Mouse (Mus musculus): ENCODE data around the gene Ngrn. TPM values are rescaled to one million over a fixed set of nuclear protein-coding genes. Genes with fewer than 3 reads are reported as not detected.
A peak's percentile ranks its signal among the peaks of the same experiment; 100 is the strongest.

Gene Ngrn
- polyA plus RNA-seq, 1 experiment: 4.1 TPM

DNA sequence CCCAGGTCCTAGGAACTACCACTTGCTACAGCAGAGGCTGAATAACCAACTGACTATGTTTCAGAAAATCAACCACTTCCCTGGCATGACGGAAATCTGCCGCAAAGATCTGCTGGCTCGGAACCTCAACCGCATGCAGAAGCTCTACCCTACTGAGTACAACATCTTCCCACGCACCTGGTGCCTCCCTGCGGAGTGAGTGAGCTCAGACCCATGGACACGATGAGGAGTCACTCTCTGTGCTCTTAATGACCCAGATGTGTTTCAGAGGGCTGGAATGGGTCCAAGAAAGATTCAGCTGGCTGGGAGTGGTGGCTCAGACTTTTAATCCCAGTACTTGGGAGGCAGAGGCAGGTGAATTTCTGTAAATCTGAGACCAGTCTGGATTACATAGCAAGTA is 8.6 kb upstream of the Ngrn start:
- Histone ChIP-seq H3K27me3 (ENCODE audit: control insufficient read depth) (peaks cover 6% of the 10 kb centered on the region), H3K36me3 (ENCODE audit: control insufficient read depth) (no peaks in the 10 kb centered on the region), H3K4me3 (replicated peaks) (no peak overlapping the region), H3K4me1 (ENCODE audit: control insufficient read depth) (peaks cover 24% of the 10 kb centered on the region), H3K9me3 (ENCODE audit: control insufficient read depth, low read length) (no peaks in the 10 kb centered on the region)
- TF ChIP-seq TAL1 (IDR thresholded peaks at IDR 0.05; ENCODE audit: low read length): no peak
- no peak for TF ChIP-seq GATA1 (IDR thresholded peaks at IDR 0.05; ENCODE audit: low read length)

DNA sequence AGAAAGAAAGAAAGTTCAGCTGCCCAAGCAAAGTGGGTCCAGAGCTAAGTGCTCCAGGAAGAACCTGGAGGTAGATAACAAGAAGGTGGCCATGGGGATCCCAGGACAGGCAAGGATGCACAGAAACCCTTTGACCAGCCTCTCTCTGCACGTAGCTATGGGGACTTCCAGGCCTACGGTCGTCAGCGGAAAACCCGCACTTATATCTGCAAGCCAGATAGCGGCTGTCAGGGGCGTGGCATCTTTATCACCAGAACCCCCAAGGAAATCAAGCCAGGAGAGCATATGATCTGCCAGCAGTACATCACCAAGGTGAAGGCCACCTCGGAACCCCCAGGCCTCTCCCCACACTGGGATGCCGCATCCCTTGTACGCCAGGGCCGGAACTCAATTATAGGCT is 8.1 kb upstream of the Ngrn start:
- no peaks in the 10 kb centered on the region for H3K36me3 ChIP-seq (ENCODE audit: control insufficient read depth)

DNA sequence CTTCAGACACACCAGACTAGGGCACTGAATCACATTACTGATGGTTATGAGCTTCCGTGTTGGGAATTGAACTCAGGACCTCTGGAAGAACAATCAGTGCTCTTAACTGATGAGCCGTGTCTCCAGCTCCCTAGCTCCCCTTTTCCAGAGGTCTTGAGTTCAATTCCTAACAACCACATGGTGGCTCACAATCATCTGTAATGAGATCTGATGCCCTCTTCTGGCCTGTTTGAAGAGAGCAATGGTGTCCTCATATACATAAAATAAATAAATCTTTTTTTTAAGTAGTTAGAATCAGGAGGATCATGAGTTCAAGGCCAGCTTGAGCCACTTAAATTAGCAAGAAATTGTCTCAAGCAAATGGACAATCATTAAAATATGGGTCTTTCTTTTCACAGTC is 5.0 kb upstream of the Ngrn start:
- Histone ChIP-seq H3K4me3 (replicated peaks) (no peak overlapping the region), H3K9me3 (ENCODE audit: control insufficient read depth, low read length) (no peaks in the 10 kb centered on the region), H3K36me3 (ENCODE audit: control insufficient read depth) (no peaks in the 10 kb centered on the region), H3K4me1 (ENCODE audit: control insufficient read depth) (peaks cover 47% of the 10 kb centered on the region), H3K27me3 (ENCODE audit: control insufficient read depth) (peaks cover 10% of the 10 kb centered on the region)
- TF ChIP-seq GATA1 (IDR thresholded peaks at IDR 0.05; ENCODE audit: low read length) (no peak), TAL1 (IDR thresholded peaks at IDR 0.05; ENCODE audit: low read length) (no peak)

More for the DNA sequence above, 8.1 kb upstream of the Ngrn start:
- Histone ChIP-seq H3K27me3 (ENCODE audit: control insufficient read depth) (peaks cover 4% of the 10 kb centered on the region), H3K9me3 (ENCODE audit: control insufficient read depth, low read length) (no peaks in the 10 kb centered on the region), H3K4me3 (replicated peaks) (no peak overlapping the region), H3K4me1 (ENCODE audit: control insufficient read depth) (peaks cover 27% of the 10 kb centered on the region)
- TF ChIP-seq GATA1 (IDR thresholded peaks at IDR 0.05; ENCODE audit: low read length) (no peak), TAL1 (IDR thresholded peaks at IDR 0.05; ENCODE audit: low read length) (no peak)

DNA sequence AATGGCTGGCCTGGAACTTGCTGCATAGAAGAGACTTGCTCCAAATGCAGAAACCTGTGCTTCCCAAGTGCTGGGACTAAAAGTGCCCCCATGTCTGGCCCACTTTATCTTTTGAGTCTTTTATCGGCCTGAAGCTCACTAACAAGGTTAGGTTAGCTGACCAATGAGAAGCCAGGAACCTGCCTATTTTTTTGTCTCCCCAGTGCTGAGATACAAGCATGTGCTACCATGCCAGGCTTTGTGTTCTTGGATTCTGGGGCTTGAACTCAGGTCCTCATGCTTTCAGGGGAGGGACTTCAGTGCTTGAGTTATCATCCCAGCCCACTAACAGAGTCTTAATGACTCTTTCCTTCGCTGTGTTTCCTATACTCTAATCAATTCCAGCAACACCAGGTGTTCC is 3.3 kb upstream of the Ngrn start:
- Histone ChIP-seq H3K9me3 (ENCODE audit: control insufficient read depth, low read length) (no peaks in the 10 kb centered on the region; the same call in 1 of the 2 replicates), H3K27me3 (ENCODE audit: control insufficient read depth) (peaks cover 10% of the 10 kb centered on the region), H3K36me3 (ENCODE audit: control insufficient read depth) (peaks cover 3% of the 10 kb centered on the region), H3K4me1 (ENCODE audit: control insufficient read depth) (peaks cover 51% of the 10 kb centered on the region), H3K4me3 (replicated peaks) (no peak overlapping the region)
- TF ChIP-seq GATA1 (IDR thresholded peaks at IDR 0.05; ENCODE audit: low read length) (no peak), TAL1 (IDR thresholded peaks at IDR 0.05; ENCODE audit: low read length) (no peak)

DNA sequence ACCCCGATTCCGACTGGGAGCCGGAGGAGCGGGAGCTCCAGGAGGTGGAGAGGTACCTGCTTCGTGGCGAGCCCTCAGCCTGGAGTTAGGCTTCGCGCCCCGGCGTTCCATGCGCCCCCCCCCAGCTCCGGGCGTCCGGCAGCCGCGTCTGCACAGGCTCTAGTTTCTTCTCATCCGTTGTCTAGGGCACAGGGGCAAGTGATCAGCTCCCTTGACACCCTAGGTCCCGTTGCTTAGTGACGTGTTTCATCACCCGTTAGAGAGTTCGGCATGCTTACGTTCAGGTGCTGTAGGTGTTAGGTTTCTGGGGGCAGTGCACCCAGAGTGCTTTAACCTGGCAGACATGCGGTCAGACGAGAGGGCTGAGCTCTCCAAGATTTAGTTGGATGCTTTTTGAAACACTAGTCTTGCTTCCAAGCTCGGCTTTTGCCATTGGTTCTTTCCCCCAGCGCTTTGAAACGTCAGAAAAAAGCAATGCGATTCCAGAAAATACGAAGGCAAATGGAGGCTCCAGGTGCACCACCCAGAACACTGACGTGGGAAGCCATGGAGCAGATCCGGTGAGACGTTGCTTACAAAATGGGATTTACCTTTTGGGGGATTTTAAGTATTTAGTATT is 466 bp downstream of the Ngrn start:
- TF ChIP-seq TAL1 (IDR thresholded peaks at IDR 0.05; ENCODE audit: low read length): no peak
- TF ChIP-seq GATA1 (IDR thresholded peaks at IDR 0.05; ENCODE audit: low read length): no peak
- Histone ChIP-seq H3K36me3 (ENCODE audit: control insufficient read depth) (peaks cover 29% of the 10 kb centered on the region), H3K9me3 (ENCODE audit: control insufficient read depth, low read length) (no peaks in the 10 kb centered on the region; the same call in 1 of the 2 replicates), H3K27me3 (ENCODE audit: control insufficient read depth) (peaks cover 6% of the 10 kb centered on the region; the same call in 1 of the 2 replicates), H3K4me3 (replicated peaks) (peak overlapping the region; percentile 94), H3K4me1 (ENCODE audit: control insufficient read depth) (peaks cover 48% of the 10 kb centered on the region)

DNA sequence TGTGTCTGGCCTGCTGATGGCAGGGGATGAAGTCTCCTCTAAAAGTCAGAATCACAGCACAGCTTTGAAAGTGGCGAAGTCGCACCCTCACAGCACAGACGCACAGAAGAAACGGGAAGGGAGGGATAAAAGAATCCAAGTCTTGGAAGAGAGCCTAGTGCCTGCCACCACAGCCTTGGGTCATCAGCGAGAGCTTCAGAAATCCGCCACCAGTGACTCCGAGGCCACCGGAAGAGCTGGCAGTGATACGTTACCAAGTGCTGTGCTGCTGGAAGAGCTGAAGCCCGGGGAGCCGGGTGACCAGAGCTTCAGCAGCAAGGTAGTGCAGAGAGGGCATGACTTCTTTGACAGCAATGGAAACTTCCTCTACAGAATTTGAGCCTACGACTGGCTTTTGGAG is 3.6 kb downstream of the Ngrn start:
- Histone ChIP-seq H3K9me3 (ENCODE audit: control insufficient read depth, low read length) (no peaks in the 10 kb centered on the region; the same call in 1 of the 2 replicates), H3K4me1 (ENCODE audit: control insufficient read depth) (peaks cover 50% of the 10 kb centered on the region), H3K36me3 (ENCODE audit: control insufficient read depth) (peaks cover 43% of the 10 kb centered on the region), H3K4me3 (replicated peaks) (no peak overlapping the region), H3K27me3 (ENCODE audit: control insufficient read depth) (0 out of 2 replicates have a peak, but pooled peaks cover 4% of the 10 kb centered on the region)
- TF ChIP-seq GATA1 (IDR thresholded peaks at IDR 0.05; ENCODE audit: low read length): no peak
- no peak for TF ChIP-seq TAL1 (IDR thresholded peaks at IDR 0.05; ENCODE audit: low read length)

DNA sequence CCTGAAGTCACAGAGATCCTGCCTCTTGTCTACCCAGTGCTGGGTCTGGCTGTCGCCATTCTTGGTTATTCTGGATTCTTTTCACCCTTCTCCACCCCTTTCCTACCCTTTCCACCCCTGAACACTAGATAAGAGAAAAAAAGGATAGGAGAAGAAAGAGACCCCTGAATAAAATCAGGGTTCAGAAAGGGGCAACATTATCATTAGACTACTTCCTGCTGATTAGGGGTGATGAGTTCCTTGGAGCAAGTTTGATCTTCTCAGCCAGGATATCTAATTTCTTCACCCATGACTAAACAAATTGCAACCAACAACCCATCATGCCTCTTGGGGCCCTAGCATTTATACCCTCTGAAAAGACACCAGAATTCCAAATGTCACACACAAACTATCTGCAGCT is 6.7 kb downstream of the Ngrn start:
- TF ChIP-seq GATA1 (IDR thresholded peaks at IDR 0.05; ENCODE audit: low read length) (no peak), TAL1 (IDR thresholded peaks at IDR 0.05; ENCODE audit: low read length) (no peak)
- Histone ChIP-seq H3K4me1 (ENCODE audit: control insufficient read depth) (peaks cover 47% of the 10 kb centered on the region), H3K9me3 (ENCODE audit: control insufficient read depth, low read length) (no peaks in the 10 kb centered on the region), H3K27me3 (ENCODE audit: control insufficient read depth) (no peaks in the 10 kb centered on the region), H3K4me3 (replicated peaks) (no peak overlapping the region), H3K36me3 (ENCODE audit: control insufficient read depth) (peaks cover 49% of the 10 kb centered on the region)

DNA sequence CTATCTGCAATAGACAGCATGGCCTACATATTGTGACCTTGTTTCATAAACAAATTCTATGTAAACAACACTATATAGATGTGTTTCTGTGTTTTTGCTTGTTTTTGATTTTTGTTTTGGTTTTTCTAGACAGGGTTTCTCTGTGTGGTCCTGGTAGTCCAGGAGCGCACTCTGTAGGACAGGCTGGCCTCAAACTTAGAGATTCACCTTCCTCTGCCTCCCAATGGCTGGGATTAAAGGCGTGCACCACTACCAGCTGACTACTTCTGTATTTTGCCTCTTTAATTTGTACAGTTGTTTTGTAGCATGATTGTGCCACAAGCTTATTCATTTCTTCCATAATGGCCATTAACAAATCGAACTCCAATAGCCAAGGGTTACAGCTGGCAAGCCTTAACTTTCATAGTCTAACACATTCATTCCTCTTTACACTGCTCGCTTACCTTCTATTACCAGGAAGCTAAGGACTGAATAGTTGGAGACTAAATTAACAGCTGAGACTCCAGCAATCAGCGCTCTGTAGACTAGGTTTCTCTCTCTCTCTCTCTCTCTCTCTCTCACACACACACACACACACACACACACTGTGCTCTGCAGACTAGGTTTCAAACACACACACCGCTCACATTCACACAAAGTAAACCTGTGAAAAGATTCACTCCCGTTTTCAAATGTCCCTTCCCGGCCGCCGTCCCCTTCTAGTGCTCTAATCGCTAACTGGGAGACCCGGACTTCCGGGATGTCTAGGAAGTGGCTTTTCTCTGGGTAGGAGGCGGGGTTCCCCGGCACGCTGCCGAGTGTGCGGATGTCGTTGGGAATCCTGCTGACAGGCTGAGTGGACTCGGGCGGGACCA is 8.1 kb downstream of the Ngrn start, which contains the start of gene Vps33b:
Gene Vps33b, plus strand, starts transcription at position 753 of the 854 bp plus-strand sequence.
- peaks cover 60% of the 10 kb centered on the region for H3K36me3 ChIP-seq (ENCODE audit: control insufficient read depth)
- H3K27me3 ChIP-seq (ENCODE audit: control insufficient read depth): no peaks in the 10 kb centered on the region

DNA sequence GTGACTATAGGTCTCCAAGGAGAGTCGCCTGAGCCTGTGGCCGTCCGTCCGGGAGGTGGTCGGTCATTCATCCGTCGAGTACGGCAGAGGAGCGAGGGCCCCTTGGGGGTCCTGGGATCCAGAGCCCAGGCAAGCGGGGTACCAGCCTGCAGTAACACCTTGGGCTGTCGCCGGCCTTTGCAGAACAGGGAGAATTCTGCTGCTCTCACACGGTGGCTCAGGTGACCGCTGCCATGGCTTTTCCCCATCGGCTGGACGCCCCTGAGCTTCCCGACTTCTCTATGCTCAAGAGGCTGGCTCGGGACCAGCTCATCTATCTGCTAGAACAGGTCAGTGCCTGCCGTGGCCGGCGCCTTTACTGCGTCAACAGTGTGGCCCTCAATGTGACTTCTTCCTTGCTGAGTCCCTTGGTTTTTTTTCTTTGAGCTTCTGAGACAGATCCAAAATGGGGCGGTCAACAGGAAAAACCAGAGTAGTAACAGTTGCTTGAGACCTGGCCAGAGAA is 8.8 kb downstream of the Ngrn start:
- H3K4me1 ChIP-seq (ENCODE audit: control insufficient read depth): peaks cover 40% of the 10 kb centered on the region
- peaks cover 60% of the 10 kb centered on the region for H3K36me3 ChIP-seq (ENCODE audit: control insufficient read depth)
- H3K4me3 ChIP-seq (replicated peaks): peak overlapping the region; percentile 82
- H3K9me3 ChIP-seq (ENCODE audit: control insufficient read depth, low read length): no peaks in the 10 kb centered on the region; the same call in 1 of the 2 replicates
- H3K27me3 ChIP-seq (ENCODE audit: control insufficient read depth): no peaks in the 10 kb centered on the region
- TF ChIP-seq TAL1 (IDR thresholded peaks at IDR 0.05; ENCODE audit: low read length) (no peak), GATA1 (IDR thresholded peaks at IDR 0.05; ENCODE audit: low read length) (no peak)

More for the DNA sequence above, 8.1 kb downstream of the Ngrn start, which contains the start of gene Vps33b:
- H3K4me3 ChIP-seq (replicated peaks): peak within 1 kb of the TSS; percentile 82
- no peak for TF ChIP-seq GATA1 (IDR thresholded peaks at IDR 0.05; ENCODE audit: low read length)
- H3K9me3 ChIP-seq (ENCODE audit: control insufficient read depth, low read length): no peaks in the 10 kb centered on the region
- H3K4me1 ChIP-seq (ENCODE audit: control insufficient read depth): peaks cover 46% of the 10 kb centered on the region

Measured in erythroblast, embryonic 14.5 days (primary cell).